Mouse (Mus musculus): ENCODE data around the gene Gm45623. TPM values are rescaled to one million over a fixed set of nuclear protein-coding genes. Genes with fewer than 3 reads are reported as not detected.

Gm45623 gene
- polyA plus RNA-seq (2017; shearing (Covaris generic)): not detected

DNA sequence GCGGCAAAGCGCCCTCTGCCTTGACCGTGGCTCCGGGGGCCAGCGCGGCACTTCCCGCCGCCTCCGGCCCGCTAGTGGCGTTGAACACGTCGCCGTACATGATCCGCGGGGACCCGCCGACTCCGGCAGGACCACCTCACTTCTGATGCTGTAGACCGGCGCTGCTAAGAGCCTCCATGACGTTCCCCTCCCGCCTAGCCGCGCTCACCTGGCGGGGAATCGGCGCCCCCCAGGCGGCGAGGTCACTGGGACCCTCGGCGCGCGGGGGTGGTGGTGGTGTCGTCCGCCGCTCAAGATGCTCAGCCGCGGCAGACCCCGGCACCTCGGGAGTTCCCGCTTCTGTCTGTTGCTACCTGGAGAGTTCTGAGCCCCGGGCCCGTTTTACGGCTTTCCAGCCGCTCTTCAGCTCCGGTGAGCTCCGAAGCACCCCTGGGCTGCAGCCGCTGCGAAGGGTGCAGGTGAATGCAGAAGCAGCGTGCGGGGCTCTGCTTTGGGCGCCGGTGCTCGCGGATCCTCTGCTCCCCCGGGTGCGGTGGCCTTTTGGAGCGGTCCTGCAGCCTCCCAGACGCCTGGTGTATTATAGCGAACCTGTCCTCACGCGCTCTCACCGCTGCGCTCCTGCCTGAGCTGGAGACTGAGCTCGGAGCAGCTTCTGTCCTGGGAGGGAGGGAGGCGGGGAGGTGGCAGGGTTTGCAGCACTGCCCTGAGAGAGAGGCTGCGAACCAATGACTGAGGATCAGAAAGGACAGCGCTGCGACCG, at the start of gene Gm45623:
Gene Gm45623, minus strand, starts transcription at position 636 of the 760 bp plus-strand sequence.

GRCm38 (mm10) chr13:56702469-56703221, 51.0 kb downstream of the Gm45623 start, which contains the start of gene Smad5:
Gene Smad5 (plus strand): TSS chr13:56703010.

Other genes starting within 250 kb of the Gm45623 start
- gene Fbxl21, start 231.4 kb downstream of the Gm45623 start, polyA plus RNA-seq (2017; shearing (Covaris generic)): 0.22 TPM
- gene Lect2, start 205.3 kb downstream of the Gm45623 start, polyA plus RNA-seq (2017; shearing (Covaris generic)): not detected
- gene Tgfbi, start 144.3 kb downstream of the Gm45623 start, polyA plus RNA-seq (2017; shearing (Covaris generic)): not detected
- 44.7 TPM for gene Smad5, start 50.8 kb downstream of the Gm45623 start, polyA plus RNA-seq (2017; shearing (Covaris generic))
- not detected for gene Trpc7, start 142.2 kb upstream of the Gm45623 start, polyA plus RNA-seq (2017; shearing (Covaris generic))

Measured in naive thymus-derived CD4-positive, alpha-beta T cell, adult 5 months (primary cell).